Mouse (Mus musculus) liver, embryonic 14.5 days (tissue): ENCODE data around the gene Rsph10b.

Experiments used
- CTCF ChIP-seq: IDR thresholded peaks from 2 replicates; pipeline ENCODE4 v1.5.1; 2016; ENCODE audit warnings: antibody characterized with exemption, low read depth, control low read depth
- EP300 ChIP-seq: IDR thresholded peaks from 2 replicates; pipeline ENCODE4 v1.6.1; 2016; ENCODE audit warnings: antibody characterized with exemption, low read depth

GRCm38 (mm10) chr5:143885274-143885673 is 47.6 kb upstream of the Rsph10b start:
- no peak for TF ChIP-seq CTCF
- no peak for TF ChIP-seq EP300
